Mouse (Mus musculus) common myeloid progenitor, adult 5-6 weeks (primary cell): ENCODE data around the gene Eif4e2. TPM values are rescaled to one million over a fixed set of nuclear protein-coding genes. Genes with fewer than 3 reads are reported as not detected.
A peak's percentile ranks its signal among the peaks of the same experiment; 100 is the strongest.

Experiments used
- ATAC-seq: replicated peaks from 2 replicates; pipeline ENCODE4 v1.8.0; 2016; ENCODE audit warnings: low read depth, mild to moderate bottlenecking, moderate TSS enrichment, inconsistent platforms; ENCODE audit not compliant: poor library complexity, severe bottlenecking
- total RNA-seq: library from RNA; stranded (forward); fragments of 200-1000, 187-1606 nt; gene quantifications from 2 replicates; pipeline ENCODE4 v1.2.3, GENCODE M21; 2017

Eif4e2 gene
- total RNA-seq, result 147 and 157 TPM in 2 replicates

DNA sequence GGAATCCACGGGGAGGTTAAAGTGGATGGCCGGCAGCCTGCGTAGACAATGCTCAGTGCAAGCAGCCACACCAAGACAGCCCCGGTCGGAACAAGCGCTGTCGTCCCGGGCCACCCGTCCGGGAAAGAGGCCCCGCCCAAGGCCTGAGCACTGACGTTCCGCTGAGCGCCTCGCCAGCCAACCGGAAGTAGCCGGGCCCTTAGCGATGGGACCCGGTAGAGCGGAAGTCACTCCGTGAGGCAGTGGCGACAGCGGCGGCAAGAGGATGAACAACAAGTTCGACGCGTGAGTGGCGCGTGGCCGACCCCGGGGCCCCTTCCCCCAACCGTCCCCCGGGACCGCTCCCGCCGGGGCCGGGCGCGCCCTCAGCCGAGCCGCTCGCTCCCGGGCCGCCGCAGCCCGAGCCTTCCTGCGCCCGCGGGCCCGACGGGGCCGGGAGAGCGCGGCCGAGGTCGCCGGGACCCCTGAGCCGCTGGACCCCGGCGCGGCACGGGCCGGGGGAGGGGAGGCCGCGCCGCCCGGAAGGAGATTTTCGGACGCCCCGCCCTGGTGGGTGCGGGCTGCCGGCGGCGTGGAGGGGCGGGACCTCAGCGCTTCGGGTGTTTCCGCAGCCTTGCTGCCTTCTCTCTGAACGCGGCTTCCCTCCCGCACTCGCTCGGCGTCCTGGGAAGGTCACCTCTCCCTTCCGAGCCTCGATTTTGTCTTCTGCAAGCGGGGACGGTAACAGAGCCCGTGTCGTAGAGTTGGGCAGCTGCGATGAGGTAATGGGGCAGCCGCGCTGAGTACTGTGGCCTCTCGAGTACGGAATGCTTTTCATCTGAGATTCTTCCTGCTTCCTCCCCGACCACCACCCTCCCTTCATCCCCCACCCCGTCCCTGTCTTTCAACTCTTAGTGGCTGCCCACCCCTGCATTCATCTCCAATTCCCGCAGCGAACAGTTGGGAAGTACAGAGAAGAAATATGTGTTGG lies at the start of gene Eif4e2:
Gene Eif4e2 (plus strand): TSS at position 180 of the 970 bp plus-strand sequence.
- ATAC-seq, result peak; percentile 96

DNA sequence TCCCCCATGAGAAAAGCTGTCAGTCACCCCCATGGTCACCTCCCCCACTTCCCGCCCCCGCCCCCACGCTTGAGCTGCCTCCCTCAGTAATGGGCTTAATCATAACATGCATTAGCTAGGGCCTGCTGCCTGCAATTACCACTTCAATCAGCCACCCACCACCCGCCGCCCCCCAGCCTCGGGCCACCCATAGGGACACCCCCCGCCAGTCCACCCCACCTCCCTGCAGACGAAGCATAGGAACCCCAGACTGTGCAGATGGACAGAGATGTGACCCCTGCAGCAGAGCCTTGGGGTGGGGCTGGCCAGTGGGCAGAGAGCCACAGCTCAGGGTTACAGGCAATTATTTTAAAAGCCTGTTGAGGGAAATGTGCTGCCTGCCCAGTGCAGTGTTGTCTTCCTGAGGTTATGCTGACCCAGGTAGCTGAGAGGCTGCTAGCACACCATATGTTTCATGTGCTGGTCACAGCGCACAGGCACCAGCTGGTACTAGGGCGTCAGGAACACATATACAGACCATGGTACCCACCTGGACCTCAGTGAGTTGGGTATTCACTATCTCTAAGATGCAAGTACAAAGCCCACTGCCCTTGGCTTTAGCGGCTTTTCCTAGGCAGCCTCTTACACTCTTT lies 49.4 kb upstream of the Eif4e2 start:
- no peak for ATAC-seq

DNA sequence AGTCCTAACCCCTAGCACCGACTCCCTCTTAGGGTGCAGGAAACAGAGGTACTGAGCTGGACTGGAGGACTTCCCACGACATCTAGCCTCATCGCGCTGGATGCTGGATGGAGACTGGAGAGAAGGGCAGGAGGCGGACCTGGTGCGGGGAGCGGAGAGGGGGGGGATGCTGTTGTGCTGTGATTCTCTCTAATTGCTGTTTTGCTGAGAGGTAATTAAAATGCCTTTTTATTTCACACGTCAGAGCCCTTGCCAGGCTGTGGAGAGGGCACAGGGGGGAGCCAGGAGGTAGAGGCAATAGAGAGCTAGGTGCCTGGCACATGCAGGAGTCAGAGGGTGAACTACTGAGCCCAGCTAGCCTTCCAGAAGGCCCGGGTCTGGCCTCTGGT lies 48.9 kb upstream of the Eif4e2 start:
- no peak for ATAC-seq

DNA sequence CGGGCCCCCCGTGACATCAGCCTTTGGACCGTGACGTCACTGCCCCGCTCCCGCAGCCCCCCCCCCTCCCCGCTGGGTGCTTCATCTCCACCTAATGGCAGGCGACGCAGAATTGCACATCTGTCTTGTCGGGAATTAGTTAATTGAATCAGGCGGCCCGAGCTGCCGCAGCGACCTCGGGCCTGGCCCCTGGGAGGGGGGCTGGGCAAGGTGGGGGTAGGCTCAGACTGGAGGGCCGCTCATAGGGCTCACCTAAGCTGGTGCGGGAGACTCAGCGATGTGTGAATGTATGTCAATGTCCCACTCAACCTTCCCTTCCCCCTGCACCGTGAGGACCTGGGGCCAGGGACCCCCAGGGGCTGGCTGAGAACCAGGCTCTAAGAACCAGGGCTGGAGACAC lies 43.3 kb upstream of the Eif4e2 start:
- no peak for ATAC-seq

DNA sequence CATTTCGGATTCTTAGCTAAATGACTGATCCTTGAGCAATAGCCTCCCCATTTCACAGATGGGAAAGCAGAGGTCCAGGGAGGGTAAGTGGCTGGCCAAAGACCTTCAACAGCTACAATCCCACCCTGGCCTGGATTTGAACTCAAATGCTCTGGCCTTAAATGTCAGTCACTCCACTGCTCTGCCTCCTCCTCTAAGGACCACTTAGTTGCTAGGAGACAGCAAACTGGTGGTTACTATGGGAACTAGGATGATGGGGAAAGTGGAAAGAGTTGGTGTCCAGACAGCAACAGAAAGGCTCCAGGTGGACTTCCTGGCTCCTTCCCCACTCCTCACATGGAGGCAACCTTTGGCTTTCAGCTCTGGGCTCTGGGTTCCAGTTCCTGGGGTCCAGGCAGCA lies 42.4 kb upstream of the Eif4e2 start:
- ATAC-seq, result no peak

DNA sequence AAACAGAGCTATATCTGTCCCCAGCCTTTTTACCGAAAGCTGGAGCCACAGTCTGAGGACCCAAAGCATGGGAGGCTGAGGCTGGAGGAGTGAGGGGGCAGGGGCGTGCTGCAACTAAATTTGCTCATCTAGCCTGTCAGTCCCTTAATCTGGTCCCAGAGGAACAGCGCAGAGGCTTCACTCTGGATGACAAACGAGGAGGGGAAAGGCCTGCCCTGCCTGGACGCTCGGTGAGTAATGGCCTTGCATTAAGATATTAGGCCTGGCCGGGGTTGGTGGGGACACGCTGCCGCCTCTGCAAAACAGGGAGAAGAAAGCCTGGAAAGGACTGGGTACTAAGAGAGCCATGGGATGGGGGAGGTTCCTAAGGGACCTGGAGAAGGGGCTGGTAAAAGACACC lies 41.4 kb upstream of the Eif4e2 start:
- no peak for ATAC-seq

DNA sequence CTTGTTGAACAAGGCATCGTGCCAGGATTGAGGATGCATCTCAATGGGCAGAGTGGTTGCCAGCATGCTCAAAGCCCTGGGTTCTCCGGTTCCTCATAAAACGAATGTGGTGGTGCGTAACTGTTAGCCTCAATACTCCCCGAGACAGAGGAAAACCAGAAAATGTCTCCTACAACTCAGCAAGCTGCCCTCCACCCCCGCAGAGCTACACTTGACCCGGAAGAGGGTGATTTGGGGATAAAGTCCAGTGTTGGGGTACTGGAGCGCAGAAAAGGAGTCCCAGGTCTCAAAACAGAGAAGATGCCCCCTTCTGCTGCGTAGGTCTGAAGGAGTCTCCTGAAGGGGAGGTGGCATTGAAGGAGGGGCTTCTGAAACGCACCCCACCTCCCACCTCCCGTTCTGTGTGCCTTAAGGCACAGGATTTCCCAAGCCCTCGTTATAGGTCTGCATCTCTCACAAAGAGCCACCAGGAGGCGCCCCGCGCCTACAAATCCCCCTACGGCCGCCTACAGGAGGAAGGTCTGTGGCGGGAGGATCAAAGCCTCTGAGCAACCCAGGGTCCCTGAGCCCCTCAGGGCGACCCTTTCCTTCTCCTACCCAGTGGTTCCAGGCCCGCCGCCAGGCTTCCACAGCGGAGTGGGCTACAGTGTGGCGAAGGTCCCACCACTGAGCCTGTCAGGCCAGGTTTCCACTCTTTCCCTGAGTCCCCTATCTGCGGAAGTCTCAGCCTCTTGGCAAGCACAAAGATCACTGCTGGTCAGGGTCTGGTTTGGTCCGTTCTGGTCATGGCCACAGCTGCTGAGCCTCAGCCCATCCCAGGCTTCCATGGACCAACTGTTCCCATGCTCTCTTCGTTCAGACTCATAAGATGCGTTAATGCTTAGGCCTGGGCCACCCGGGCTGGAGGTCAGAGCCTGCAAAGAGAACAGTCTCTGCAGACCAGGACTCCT lies 39.4 kb upstream of the Eif4e2 start:
- peak; percentile 75 for ATAC-seq

DNA sequence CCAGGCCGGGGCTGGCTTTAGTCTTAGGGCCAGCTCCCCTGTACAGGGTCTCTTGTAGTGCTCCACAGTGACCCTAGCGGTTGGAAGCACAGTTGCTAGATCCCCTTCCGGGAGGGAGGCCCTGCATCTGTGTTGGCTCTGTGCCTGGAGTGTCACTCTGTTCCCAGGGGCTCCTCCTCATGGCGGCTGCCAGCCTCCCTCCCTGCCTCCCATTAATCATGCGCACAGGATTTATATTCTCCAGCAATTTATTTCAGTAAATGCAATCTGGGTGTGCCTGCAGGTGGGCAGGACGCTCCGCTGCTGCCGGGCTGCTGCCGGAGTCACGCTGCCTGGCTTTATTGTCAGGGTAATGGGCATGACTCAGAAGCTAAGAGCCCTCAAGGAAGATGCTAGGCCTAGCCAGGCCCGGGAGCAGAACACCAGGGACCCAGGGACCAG lies 37.8 kb upstream of the Eif4e2 start:
- peak; percentile 92 for ATAC-seq

DNA sequence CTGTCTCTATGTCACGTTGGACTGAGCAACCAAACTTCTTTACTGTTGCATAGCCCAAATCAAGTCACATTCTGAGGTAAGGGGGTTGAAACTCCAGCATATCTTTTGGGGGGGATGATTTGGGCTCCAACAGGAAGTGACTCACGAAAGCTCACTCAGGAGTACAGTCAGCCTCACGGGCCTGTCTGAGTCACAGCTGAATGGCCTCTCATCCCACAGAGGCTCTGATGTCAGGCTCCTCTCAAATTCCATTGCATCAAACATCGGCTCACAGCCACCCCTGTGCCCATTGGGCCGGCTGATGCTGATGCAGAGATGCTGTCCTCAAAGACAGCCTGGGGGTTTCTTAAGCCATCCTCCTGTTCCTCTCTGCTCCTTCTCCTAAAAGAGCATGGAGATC lies 32.8 kb upstream of the Eif4e2 start:
- ATAC-seq, result peak; percentile 10; the same call in 1 of the 2 replicates

DNA sequence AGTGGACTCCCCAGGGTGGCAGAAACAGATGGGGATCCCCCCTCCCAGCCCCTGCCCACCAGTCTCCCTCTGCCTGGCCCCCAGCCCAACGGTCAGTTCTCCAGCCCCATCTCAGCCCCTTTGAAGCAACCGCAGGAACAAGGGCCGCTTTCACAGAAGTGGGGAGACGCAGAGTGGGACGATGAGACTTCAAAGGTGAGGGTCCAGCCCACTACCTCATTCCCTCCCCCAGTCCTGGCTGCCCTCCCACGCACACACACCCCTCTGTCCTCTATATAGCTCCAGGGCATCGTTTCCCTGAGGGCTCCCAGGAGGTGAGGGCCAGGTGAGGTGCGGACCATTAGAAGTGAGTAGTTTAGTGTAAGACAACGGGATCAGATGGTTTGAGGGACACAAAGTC lies 30.7 kb upstream of the Eif4e2 start, which contains the start of gene Prss56:
Gene Prss56 (plus strand): TSS at position 301 of the 400 bp plus-strand sequence.
- ATAC-seq, result no peak

DNA sequence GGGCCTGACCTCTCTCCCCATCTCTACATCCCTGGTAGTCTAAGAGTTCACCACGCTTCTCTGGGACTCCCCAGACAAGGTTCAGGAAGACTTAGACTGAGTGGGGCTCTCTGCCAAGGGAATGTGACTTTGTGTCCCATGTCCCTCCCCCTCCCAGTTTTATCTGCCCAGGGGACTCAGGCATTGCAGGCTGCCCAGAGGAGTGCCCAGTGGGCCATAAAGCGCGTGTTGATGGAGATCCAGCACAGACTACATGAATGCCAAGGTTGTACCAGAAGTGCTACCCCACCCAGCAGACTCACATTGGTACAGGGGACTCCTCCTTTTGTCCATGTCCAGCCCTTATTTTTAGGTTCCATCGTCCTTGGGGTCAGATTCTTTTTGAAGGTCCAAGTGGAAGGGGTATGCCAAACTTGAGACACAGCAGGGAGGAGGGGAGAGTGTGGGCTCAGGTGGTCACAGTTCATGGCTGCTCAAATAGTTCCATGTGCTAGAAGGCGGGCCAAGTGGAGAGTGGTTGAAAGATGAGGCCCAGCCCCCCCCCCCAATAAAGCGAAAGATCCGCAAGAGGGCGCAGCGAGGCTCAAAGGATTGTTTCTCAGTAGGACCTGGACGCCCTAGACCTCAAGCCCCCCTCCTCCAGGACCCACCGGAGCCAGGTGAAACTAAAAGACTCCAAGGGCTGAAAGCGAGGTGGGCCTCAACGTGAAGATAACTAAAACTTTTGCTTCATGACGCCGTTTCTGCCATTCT lies 29.5 kb upstream of the Eif4e2 start:
- ATAC-seq, result no peak

DNA sequence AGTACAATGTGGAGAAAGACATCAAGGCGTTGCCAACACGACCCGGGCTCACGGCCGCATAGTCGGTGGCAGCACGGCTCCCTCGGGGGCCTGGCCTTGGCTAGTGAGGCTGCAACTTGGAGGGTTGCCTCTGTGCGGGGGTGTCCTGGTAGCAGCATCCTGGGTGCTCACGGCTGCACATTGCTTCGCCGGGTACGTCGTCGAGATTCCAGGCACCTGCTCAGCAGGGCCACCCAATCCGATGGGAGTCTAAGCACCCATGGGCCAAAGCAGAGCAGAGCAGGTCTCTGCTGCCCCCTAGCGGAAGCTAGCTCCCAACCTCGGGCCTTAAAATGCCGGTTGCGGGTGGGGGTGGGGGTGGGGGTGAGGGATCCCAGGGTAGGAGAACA lies 29.0 kb upstream of the Eif4e2 start:
- peak; percentile 49 for ATAC-seq

DNA sequence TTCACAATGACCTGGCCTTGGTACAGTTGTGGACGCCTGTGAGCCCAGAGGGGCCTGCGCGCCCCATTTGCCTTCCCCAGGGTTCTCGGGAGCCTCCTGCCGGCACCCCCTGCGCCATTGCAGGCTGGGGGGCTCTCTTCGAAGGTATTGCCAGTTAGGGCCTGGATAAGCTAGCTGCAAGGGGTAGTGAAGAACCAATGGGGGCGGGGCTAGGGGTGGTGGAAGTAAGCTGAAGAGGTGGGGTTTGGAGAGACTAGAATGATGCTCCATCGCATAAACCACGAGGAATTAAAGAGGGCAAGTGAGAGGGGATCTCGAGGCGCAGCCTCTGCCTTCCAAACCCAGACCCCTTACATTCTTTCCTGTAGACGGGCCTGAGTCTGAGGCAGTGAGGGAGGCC lies 28.2 kb upstream of the Eif4e2 start:
- no peak for ATAC-seq

DNA sequence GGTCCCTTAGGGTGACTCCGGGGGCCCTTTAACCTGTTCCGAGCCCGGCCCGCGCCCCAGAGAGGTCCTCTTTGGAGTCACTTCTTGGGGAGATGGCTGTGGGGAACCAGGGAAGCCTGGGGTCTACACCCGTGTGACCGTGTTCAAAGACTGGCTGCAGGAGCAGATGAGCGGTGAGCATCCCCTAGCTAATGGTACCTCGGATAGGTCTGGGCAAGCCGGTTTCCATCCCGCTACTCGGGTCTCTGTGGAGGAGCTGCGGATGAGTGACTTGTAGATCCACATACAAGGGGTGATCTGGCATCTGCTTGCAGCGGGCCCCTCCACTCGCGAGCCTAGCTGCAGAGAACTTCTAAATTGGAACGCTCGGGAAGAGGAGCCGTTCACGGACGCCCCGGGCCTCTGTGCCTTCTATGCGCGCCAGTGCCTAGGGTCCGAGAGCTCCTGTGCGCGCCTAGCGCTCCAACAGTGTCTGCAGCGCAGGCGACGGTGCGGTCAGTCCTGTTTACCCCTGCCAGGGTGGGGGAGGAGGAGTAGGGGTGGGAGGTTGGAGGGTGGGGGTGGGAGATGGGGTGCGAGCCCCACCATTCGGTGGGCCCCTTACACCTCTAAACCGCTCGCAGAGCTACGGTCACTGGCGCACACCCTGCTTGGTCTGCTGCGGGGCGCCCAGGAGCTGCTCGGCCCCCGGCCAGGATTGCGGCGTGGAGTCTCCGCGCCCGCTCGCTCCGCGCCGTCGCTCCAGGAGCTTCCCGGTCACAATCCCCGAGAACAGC lies 27.3 kb upstream of the Eif4e2 start:
- ATAC-seq, result no peak

DNA sequence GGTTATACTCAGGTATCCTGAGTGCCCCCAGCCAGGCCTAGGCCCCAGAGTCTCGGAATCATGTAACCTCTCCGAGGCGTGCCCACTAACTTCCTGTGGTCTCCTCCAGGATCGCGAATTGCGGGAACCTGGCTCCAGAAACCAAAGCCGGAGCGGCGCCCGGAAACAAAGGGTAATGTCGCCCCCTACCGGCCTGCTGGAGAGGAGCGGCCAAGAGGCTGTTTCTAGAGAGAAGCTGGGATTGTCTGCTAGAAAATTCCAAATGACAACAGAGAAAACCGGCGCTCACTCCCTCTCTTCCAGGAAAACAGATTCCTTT lies 26.7 kb upstream of the Eif4e2 start:
- ATAC-seq, result peak; percentile 68

DNA sequence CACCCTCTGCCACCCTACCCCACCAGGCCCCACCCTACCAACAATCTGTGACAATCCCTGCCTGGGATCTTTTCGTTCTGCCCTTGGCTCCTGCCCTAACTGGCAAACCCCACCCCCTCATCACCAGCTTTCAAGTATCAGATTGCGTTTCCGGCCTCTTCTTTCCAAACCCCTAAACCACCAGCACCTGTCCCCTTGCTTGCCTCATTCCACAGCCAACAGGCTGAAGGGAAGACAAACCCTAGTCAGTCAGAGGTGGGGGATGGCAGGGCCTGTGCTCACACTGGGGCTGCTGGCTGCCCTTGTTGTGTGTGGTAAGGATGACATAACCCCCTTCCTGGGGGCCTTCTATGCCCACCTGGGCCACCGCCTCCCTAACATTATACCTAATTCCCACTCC lies 23.3 kb upstream of the Eif4e2 start, which contains the start of gene Chrnd:
Gene Chrnd (plus strand): TSS at position 179 of the 400 bp plus-strand sequence.
- ATAC-seq, result no peak

DNA sequence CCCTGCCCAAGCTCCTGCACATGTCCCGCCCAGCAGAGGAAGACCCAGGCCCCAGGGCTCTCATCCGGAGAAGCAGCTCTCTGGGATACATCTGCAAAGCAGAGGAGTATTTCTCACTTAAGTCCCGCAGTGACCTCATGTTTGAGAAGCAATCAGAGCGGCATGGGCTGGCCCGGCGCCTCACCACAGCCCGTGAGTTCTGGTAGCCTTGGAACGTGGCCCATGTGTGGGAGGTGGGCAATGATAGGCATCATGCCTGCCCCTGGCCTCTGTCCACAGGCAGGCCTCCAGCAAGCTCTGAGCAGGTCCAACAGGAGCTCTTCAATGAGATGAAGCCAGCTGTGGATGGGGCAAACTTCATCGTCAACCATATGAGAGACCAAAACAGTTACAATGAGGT lies 16.4 kb upstream of the Eif4e2 start:
- no peak for ATAC-seq

DNA sequence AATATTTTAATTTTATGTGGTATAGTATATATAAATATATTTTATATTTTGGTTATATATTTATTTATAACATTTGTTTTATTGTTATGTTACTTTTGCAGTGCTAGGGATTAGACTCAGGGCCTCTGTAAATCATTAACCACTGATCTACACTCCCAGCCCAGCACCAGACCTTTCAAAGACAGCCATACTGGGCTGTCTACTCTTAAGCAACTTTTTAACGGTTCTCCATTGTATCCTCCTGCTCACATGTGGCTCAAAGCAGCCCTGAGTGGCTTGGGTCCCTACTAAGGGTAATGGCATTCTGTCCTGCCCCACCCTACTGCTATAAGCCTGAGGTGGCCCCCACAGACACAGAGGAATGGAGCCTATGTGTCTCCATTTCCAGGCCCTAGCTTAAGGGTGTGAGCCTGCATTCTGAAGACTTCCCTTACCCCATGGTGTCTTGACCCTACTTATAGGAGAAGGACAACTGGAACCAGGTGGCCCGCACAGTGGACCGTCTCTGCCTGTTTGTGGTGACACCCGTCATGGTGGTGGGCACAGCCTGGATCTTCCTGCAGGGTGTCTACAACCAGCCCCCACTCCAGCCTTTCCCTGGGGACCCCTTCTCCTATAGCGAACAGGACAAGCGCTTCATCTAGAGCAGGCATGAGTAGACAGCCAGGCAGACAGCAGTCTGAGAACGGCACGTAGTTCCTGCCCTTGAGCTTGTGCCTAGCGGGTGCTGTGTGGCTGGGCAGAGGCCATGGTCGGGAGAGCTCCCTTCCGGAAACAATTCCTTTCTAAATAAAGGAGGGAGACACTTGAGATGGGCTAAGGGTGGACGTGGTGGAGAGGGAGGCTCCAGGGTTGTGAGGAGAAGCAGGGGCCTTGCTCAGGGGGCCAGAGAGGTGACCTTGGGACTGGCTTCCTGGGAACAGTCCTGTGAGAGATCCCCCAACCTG lies 15.3 kb upstream of the Eif4e2 start:
- ATAC-seq, result no peak
